Mouse (Mus musculus): ENCODE results near the gene Samhd1. TPM values are rescaled to one million over a fixed set of nuclear protein-coding genes. Genes with fewer than 3 reads are reported as not detected.

The Samhd1 gene
- 30.2 and 32.4 TPM in 2 replicates for polyA plus RNA-seq (2015; fragmentation: Nextera tagmentation; extraction: Ambion mirVana)

GRCm38 (mm10) chr2:157135014-157135413 is at the start of gene Samhd1:
TSS of gene Samhd1 (minus strand) at chr2:157135265.
- Histone ChIP-seq H3K4me1 (replicated peaks; ENCODE audit: control insufficient read depth, insufficient read depth, low read length) (peaks cover 16% of the 10 kb centered on the region), H3K9ac (ENCODE audit: low read length) (peak within 1 kb of the TSS; percentile 84), H3K9me3 (ENCODE audit: control insufficient read depth, low read length) (no peaks in the 10 kb centered on the region), H3K27ac (ENCODE audit: low read length) (peak within 1 kb of the TSS; percentile 91), H3K4me3 (ENCODE audit: low read length) (peak within 1 kb of the TSS; percentile 87), H3K27me3 (ENCODE audit: control insufficient read depth, insufficient read depth, low read depth, low read length) (no peaks in the 10 kb centered on the region), H3K4me2 (ENCODE audit: low read depth, low read length) (peak within 1 kb of the TSS; percentile 82), H3K36me3 (ENCODE audit: control insufficient read depth, insufficient read depth, low read length) (no peaks in the 10 kb centered on the region)
- WGBS = under 1% methylated on average over 32 of the region's 32 CpGs
- peak; percentile 93 for ATAC-seq (ENCODE audit: low read depth)

GRCm38 (mm10) chr2:157178167-157178566 is 43.1 kb upstream of the Samhd1 start:
- peaks cover 18% of the 10 kb centered on the region for H3K36me3 ChIP-seq (ENCODE audit: control insufficient read depth, insufficient read depth, low read length)
- no peaks in the 10 kb centered on the region for H3K27me3 ChIP-seq (ENCODE audit: control insufficient read depth, insufficient read depth, low read depth, low read length)
- no peaks in the 10 kb centered on the region for H3K4me1 ChIP-seq (replicated peaks; ENCODE audit: control insufficient read depth, insufficient read depth, low read length)
- no peak overlapping the region for H3K4me3 ChIP-seq (ENCODE audit: low read length)
- H3K4me2 ChIP-seq (ENCODE audit: low read depth, low read length) = no peak overlapping the region
- no peak overlapping the region for H3K27ac ChIP-seq (ENCODE audit: low read length)
- WGBS = 77% methylated on average over 6 of the region's 6 CpGs
- no peak for ATAC-seq (ENCODE audit: low read depth)
- no peak overlapping the region for H3K9ac ChIP-seq (ENCODE audit: low read length)
- H3K9me3 ChIP-seq (ENCODE audit: control insufficient read depth, low read length) = no peaks in the 10 kb centered on the region

- H3K36me3 ChIP-seq (ENCODE audit: control insufficient read depth, insufficient read depth, low read length) = peaks cover 23% of the 10 kb centered on the region
- no peaks in the 10 kb centered on the region for H3K27me3 ChIP-seq (ENCODE audit: control insufficient read depth, insufficient read depth, low read depth, low read length)
- H3K9me3 ChIP-seq (ENCODE audit: control insufficient read depth, low read length) = no peaks in the 10 kb centered on the region
- no peak overlapping the region for H3K4me3 ChIP-seq (ENCODE audit: low read length)
- H3K9ac ChIP-seq (ENCODE audit: low read length) = no peak overlapping the region
- WGBS = 90% methylated on average over 3 of the region's 3 CpGs
- H3K4me1 ChIP-seq (replicated peaks; ENCODE audit: control insufficient read depth, insufficient read depth, low read length) = no peaks in the 10 kb centered on the region
- ATAC-seq (ENCODE audit: low read depth) = no peak
- no peak overlapping the region for H3K27ac ChIP-seq (ENCODE audit: low read length)
- H3K4me2 ChIP-seq (ENCODE audit: low read depth, low read length) = no peak overlapping the region
These were observed 41.2 kb upstream of the Samhd1 start for GRCm38 (mm10) chr2:157176248-157176647.

GRCm38 (mm10) chr2:157174416-157174815 is 39.4 kb upstream of the Samhd1 start:
- Histone ChIP-seq H3K9me3 (ENCODE audit: control insufficient read depth, low read length) (no peaks in the 10 kb centered on the region), H3K4me2 (ENCODE audit: low read depth, low read length) (no peak overlapping the region), H3K4me1 (replicated peaks; ENCODE audit: control insufficient read depth, insufficient read depth, low read length) (no peaks in the 10 kb centered on the region), H3K27me3 (ENCODE audit: control insufficient read depth, insufficient read depth, low read depth, low read length) (no peaks in the 10 kb centered on the region), H3K9ac (ENCODE audit: low read length) (no peak overlapping the region), H3K36me3 (ENCODE audit: control insufficient read depth, insufficient read depth, low read length) (peaks cover 19% of the 10 kb centered on the region), H3K4me3 (ENCODE audit: low read length) (no peak overlapping the region), H3K27ac (ENCODE audit: low read length) (no peak overlapping the region)
- 62% methylated on average over 5 of the region's 5 CpGs for whole genome bisulfite sequencing
- no peak for ATAC-seq (ENCODE audit: low read depth)

- Histone ChIP-seq H3K4me2 (ENCODE audit: low read depth, low read length) (no peak overlapping the region), H3K4me1 (replicated peaks; ENCODE audit: control insufficient read depth, insufficient read depth, low read length) (no peaks in the 10 kb centered on the region), H3K27me3 (ENCODE audit: control insufficient read depth, insufficient read depth, low read depth, low read length) (no peaks in the 10 kb centered on the region), H3K9me3 (ENCODE audit: control insufficient read depth, low read length) (no peaks in the 10 kb centered on the region), H3K27ac (ENCODE audit: low read length) (no peak overlapping the region), H3K36me3 (ENCODE audit: control insufficient read depth, insufficient read depth, low read length) (peaks cover 21% of the 10 kb centered on the region), H3K4me3 (ENCODE audit: low read length) (no peak overlapping the region), H3K9ac (ENCODE audit: low read length) (no peak overlapping the region)
- WGBS = 61% methylated on average over 6 of the region's 6 CpGs
- no peak for ATAC-seq (ENCODE audit: low read depth)
These were observed 38.5 kb upstream of the Samhd1 start for GRCm38 (mm10) chr2:157173555-157173954.

GRCm38 (mm10) chr2:157172984-157173383 is 37.9 kb upstream of the Samhd1 start:
- Histone ChIP-seq H3K4me3 (ENCODE audit: low read length) (no peak overlapping the region), H3K4me1 (replicated peaks; ENCODE audit: control insufficient read depth, insufficient read depth, low read length) (no peaks in the 10 kb centered on the region), H3K4me2 (ENCODE audit: low read depth, low read length) (no peak overlapping the region), H3K27me3 (ENCODE audit: control insufficient read depth, insufficient read depth, low read depth, low read length) (no peaks in the 10 kb centered on the region), H3K9ac (ENCODE audit: low read length) (no peak overlapping the region), H3K9me3 (ENCODE audit: control insufficient read depth, low read length) (no peaks in the 10 kb centered on the region), H3K36me3 (ENCODE audit: control insufficient read depth, insufficient read depth, low read length) (peaks cover 21% of the 10 kb centered on the region), H3K27ac (ENCODE audit: low read length) (no peak overlapping the region)
- WGBS = 90% methylated on average over 6 of the region's 6 CpGs
- no peak for ATAC-seq (ENCODE audit: low read depth)

- H3K4me2 ChIP-seq (ENCODE audit: low read depth, low read length) = no peak overlapping the region
- H3K9ac ChIP-seq (ENCODE audit: low read length) = no peak overlapping the region
- H3K9me3 ChIP-seq (ENCODE audit: control insufficient read depth, low read length) = no peaks in the 10 kb centered on the region
- no peak overlapping the region for H3K27ac ChIP-seq (ENCODE audit: low read length)
- H3K36me3 ChIP-seq (ENCODE audit: control insufficient read depth, insufficient read depth, low read length) = peaks cover 25% of the 10 kb centered on the region
- no peaks in the 10 kb centered on the region for H3K4me1 ChIP-seq (replicated peaks; ENCODE audit: control insufficient read depth, insufficient read depth, low read length)
- no peak for ATAC-seq (ENCODE audit: low read depth)
- WGBS = 49% methylated on average over 6 of the region's 6 CpGs
- H3K27me3 ChIP-seq (ENCODE audit: control insufficient read depth, insufficient read depth, low read depth, low read length) = no peaks in the 10 kb centered on the region
- no peak overlapping the region for H3K4me3 ChIP-seq (ENCODE audit: low read length)
These were observed 35.6 kb upstream of the Samhd1 start for GRCm38 (mm10) chr2:157170626-157171025.

GRCm38 (mm10) chr2:157170166-157170565 is 35.1 kb upstream of the Samhd1 start:
- H3K36me3 ChIP-seq (ENCODE audit: control insufficient read depth, insufficient read depth, low read length) = peaks cover 21% of the 10 kb centered on the region; the same call in 1 of the 2 replicates
- no peak overlapping the region for H3K9ac ChIP-seq (ENCODE audit: low read length)
- H3K27me3 ChIP-seq (ENCODE audit: control insufficient read depth, insufficient read depth, low read depth, low read length) = no peaks in the 10 kb centered on the region
- no peaks in the 10 kb centered on the region for H3K4me1 ChIP-seq (replicated peaks; ENCODE audit: control insufficient read depth, insufficient read depth, low read length)
- H3K9me3 ChIP-seq (ENCODE audit: control insufficient read depth, low read length) = no peaks in the 10 kb centered on the region
- H3K4me3 ChIP-seq (ENCODE audit: low read length) = no peak overlapping the region
- peak; percentile 93 for ATAC-seq (ENCODE audit: low read depth)
- H3K27ac ChIP-seq (ENCODE audit: low read length) = no peak overlapping the region
- 32% methylated on average over 5 of the region's 5 CpGs for WGBS
- H3K4me2 ChIP-seq (ENCODE audit: low read depth, low read length) = no peak overlapping the region

GRCm38 (mm10) chr2:157166371-157167080 is 31.5 kb upstream of the Samhd1 start:
- ATAC-seq (ENCODE audit: low read depth) = no peak

More at GRCm38 (mm10) chr2:157166371-157167080, 31.5 kb upstream of the Samhd1 start:
- Histone ChIP-seq H3K9ac (ENCODE audit: low read length) (no peak overlapping the region), H3K4me2 (ENCODE audit: low read depth, low read length) (no peak overlapping the region), H3K27me3 (ENCODE audit: control insufficient read depth, insufficient read depth, low read depth, low read length) (no peaks in the 10 kb centered on the region), H3K27ac (ENCODE audit: low read length) (no peak overlapping the region), H3K36me3 (ENCODE audit: control insufficient read depth, insufficient read depth, low read length) (peaks cover 15% of the 10 kb centered on the region), H3K9me3 (ENCODE audit: control insufficient read depth, low read length) (no peaks in the 10 kb centered on the region), H3K4me1 (replicated peaks; ENCODE audit: control insufficient read depth, insufficient read depth, low read length) (no peaks in the 10 kb centered on the region), H3K4me3 (ENCODE audit: low read length) (no peak overlapping the region)
- 92% methylated on average over 12 of the region's 12 CpGs for WGBS

All from lung, embryonic 16.5 days (tissue).